Mouse (Mus musculus) kidney, adult 2 months (tissue): Measurements from ENCODE around the gene Taf9b. TPM values are rescaled to one million over a fixed set of nuclear protein-coding genes. Genes with fewer than 3 reads are reported as not detected.

ENCODE experiments used
- DNase-seq: peaks from one replicate; pipeline ENCODE4 v3.0.0; 2021
- H3K27ac ChIP-seq: fragments of 200-500 bp; 2 replicates; pipeline ENCODE4 v1.5.1; 2012; ENCODE audit warnings: low read depth, low read length, control low read depth, inconsistent platforms; ENCODE audit not compliant: insufficient read depth
- H3K27me3 ChIP-seq: fragments of 200-500 bp; replicated peaks from 2 replicates; pipeline ENCODE4 v1.6.1; 2012; ENCODE audit warnings: mild to moderate bottlenecking, moderate library complexity, low read length, inconsistent platforms; ENCODE audit not compliant: control insufficient read depth, insufficient read depth
- H3K36me3 ChIP-seq: fragments of 200-500 bp; 2 replicates; pipeline ENCODE4 v1.6.1; 2012; ENCODE audit warnings: mild to moderate bottlenecking, moderate library complexity, low read length, inconsistent platforms; ENCODE audit not compliant: control insufficient read depth, insufficient read depth
- H3K4me1 ChIP-seq: fragments of 200-500 bp; 2 replicates; pipeline ENCODE4 v1.6.1; 2011; ENCODE audit warnings: low read length; ENCODE audit not compliant: control insufficient read depth, insufficient read depth
- H3K4me3 ChIP-seq: fragments of 200-500 bp; 2 replicates; pipeline ENCODE4 v1.5.1; 2011; ENCODE audit warnings: mild to moderate bottlenecking, low read depth, low read length, control low read depth; ENCODE audit not compliant: insufficient read depth
- CTCF ChIP-seq: fragments of 200-500 bp; conservative IDR thresholded peaks from 2 replicates; pipeline ENCODE4 v1.5.1; 2011; ENCODE audit warnings: low read depth, mild to moderate bottlenecking, control low read depth, low read length, moderate library complexity, mixed read lengths; ENCODE audit not compliant: insufficient read depth, insufficient read length
- POLR2A ChIP-seq: fragments of 200-500 bp; IDR thresholded peaks from one replicate; pipeline ENCODE4 v1.6.1; 2011; ENCODE audit warnings: low read depth, low read length, control low read depth
- WGBS: fragments of 180-500 bp; shearing (Covaris S2); methylation state at CpG from one replicate; pipeline ENCODE4 v1.1.7; 2018; 5-methylcytosine and 5-hydroxymethylcytosine counted together
- polyA plus RNA-seq: library from polyadenylated mRNA; depleted of rRNA; stranded (reverse); fragments of >200 nt; gene quantifications from 2 replicates; pipeline ENCODE4 v1.2.3, GENCODE M21; 2012

Gene Taf9b
- polyA plus RNA-seq, 1 experiment = 12.5 TPM

- peak; percentile 22 for DNase-seq
- no peaks in the 10 kb centered on the region; the same call in 1 of the 2 replicates for H3K36me3 ChIP-seq
- H3K27ac ChIP-seq = peak overlapping the region; percentile 38; the same call in 1 of the 2 replicates
- H3K4me1 ChIP-seq = peaks cover 6% of the 10 kb centered on the region; the same call in 1 of the 2 replicates
- no peaks in the 10 kb centered on the region for H3K27me3 ChIP-seq
- TF ChIP-seq POLR2A (no peak), CTCF (no peak)
- WGBS = 10% methylated on average over 4 of the region's 4 CpGs
- no peak overlapping the region for H3K4me3 ChIP-seq
Observed at GRCm38 (mm10) chrX:106190091-106190490, 30.9 kb downstream of the Taf9b start.

- H3K27ac ChIP-seq = no peak overlapping the region
- H3K27me3 ChIP-seq = no peaks in the 10 kb centered on the region
- no peaks in the 10 kb centered on the region; the same call in 1 of the 2 replicates for H3K36me3 ChIP-seq
- peaks cover 6% of the 10 kb centered on the region; the same call in 1 of the 2 replicates for H3K4me1 ChIP-seq
- H3K4me3 ChIP-seq = no peak overlapping the region
- WGBS = 33% methylated on average over 5 of the region's 5 CpGs
- TF ChIP-seq POLR2A (no peak), CTCF (no peak)
- no peak for DNase-seq
Observed at GRCm38 (mm10) chrX:106189356-106189755, 31.6 kb downstream of the Taf9b start.

DNA sequence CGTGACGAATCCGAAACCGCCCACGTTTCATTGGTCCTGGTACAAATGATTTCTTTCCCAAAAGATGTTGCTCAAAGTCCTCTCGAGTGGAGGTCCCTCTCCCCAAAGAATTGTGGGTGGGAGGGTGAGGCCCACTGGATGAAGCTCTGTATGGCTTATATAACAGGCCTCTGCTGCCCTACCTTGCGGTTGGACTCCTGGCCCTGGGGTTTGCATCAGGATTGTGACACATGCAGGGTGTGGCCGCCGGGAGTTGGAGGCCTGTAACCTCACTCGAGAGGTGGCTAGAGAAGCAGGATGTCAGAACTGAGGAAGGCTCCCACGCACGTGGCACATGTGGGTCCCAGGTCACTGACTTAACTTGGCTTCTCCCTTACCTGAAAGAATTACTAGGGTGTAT, 33.2 kb downstream of the Taf9b start:
- WGBS = under 1% methylated on average over 12 of the region's 12 CpGs
- Histone ChIP-seq H3K36me3 (no peaks in the 10 kb centered on the region; the same call in 1 of the 2 replicates), H3K27me3 (no peaks in the 10 kb centered on the region), H3K27ac (peak overlapping the region; percentile 96), H3K4me3 (peak overlapping the region; percentile 94), H3K4me1 (peaks cover 6% of the 10 kb centered on the region; the same call in 1 of the 2 replicates)
- DNase-seq = peak; percentile 63
- TF ChIP-seq POLR2A (no peak), CTCF (no peak)

- WGBS = 2% methylated on average over 54 of the region's 55 CpGs
- DNase-seq = peak; percentile 98
- Histone ChIP-seq H3K36me3 (no peaks in the 10 kb centered on the region), H3K27me3 (no peaks in the 10 kb centered on the region), H3K4me3 (peak within 1 kb of the TSS; percentile 94), H3K4me1 (peaks cover 6% of the 10 kb centered on the region; the same call in 1 of the 2 replicates), H3K27ac (peak within 1 kb of the TSS; percentile 96)
- TF ChIP-seq CTCF = 0 out of 2 replicates have a peak, but pooled peaks have one; percentile 23
- TF ChIP-seq POLR2A = peak; percentile 26
Observed at GRCm38 (mm10) chrX:106186713-106187649, 34.0 kb downstream of the Taf9b start, which contains the start of gene Pgk1. Gene Pgk1 (plus strand): TSS chrX:106187100.

DNA sequence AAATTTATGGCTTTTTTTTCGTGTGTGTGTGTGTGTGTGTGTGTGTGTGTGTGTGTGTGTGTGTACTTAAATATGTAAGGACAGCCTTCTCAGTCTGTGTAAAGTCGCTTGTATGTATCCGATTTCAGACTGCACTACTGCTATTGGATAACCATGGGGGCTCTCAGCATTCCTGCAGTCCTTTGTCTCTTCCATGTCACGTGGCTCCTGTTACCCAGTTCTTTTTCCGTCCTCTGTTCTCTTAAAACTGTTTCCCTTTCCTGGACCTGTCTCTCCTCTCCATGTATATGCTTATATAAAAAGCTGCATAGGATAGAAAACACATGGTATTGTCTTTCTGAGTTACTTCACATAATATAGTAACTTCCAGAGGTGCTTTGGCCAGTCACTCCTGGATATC, 35.3 kb downstream of the Taf9b start:
- Histone ChIP-seq H3K27me3 (no peaks in the 10 kb centered on the region), H3K4me1 (peaks cover 6% of the 10 kb centered on the region; the same call in 1 of the 2 replicates), H3K36me3 (no peaks in the 10 kb centered on the region), H3K27ac (no peak overlapping the region), H3K4me3 (no peak overlapping the region)
- no peak for DNase-seq
- TF ChIP-seq POLR2A (no peak), CTCF (no peak)
- WGBS = 26% methylated on average over 5 of the region's 5 CpGs

DNA sequence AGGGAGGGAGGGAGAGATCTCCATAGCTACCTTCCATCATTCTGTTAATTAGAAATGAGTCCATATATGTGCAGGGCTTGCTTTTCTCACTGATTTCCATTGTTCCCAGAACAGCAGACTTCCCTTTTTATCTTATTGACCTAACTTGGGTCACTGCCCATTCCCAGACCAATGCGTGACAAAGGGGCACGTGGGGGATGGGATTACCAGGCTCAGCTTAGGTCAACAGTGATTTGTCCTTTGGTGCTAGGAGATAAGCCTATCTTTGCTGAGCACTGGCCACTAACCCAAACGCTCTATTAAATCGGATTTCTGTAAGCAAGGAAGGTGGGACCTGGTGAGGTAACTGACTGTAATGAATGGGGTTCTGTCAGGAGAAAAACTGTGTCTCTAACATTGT, 36.7 kb downstream of the Taf9b start:
- Histone ChIP-seq H3K27ac (no peak overlapping the region), H3K4me1 (peaks cover 6% of the 10 kb centered on the region; the same call in 1 of the 2 replicates), H3K4me3 (no peak overlapping the region), H3K36me3 (no peaks in the 10 kb centered on the region), H3K27me3 (no peaks in the 10 kb centered on the region)
- TF ChIP-seq CTCF (no peak), POLR2A (no peak)
- DNase-seq = no peak
- WGBS = 68% methylated on average over 4 of the region's 4 CpGs

DNA sequence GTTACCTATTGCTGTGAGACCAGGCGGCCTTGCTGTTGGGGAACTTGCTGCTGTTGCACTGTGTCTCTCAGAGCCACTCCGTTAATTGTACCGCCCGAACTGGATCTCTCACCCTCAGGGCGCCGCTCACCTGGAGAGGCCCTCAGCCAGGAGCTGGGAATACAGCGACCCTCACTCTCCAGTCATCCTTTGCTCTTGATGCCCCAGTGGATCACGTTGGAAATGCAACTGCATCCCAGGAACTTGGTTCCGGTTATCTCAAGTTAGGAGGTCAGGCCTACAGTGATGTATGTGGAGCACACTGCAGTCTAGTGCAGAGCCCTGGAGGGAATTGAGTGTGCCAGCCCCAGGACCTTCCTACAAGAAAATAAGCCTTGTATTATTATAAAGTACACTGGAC, 44.6 kb downstream of the Taf9b start:
- no peak for DNase-seq
- no peaks in the 10 kb centered on the region for H3K27me3 ChIP-seq
- no peak overlapping the region for H3K27ac ChIP-seq
- TF ChIP-seq CTCF (no peak), POLR2A (no peak)
- no peaks in the 10 kb centered on the region for H3K4me1 ChIP-seq
- WGBS = 72% methylated on average over 9 of the region's 9 CpGs
- no peak overlapping the region for H3K4me3 ChIP-seq
- no peaks in the 10 kb centered on the region for H3K36me3 ChIP-seq

DNA sequence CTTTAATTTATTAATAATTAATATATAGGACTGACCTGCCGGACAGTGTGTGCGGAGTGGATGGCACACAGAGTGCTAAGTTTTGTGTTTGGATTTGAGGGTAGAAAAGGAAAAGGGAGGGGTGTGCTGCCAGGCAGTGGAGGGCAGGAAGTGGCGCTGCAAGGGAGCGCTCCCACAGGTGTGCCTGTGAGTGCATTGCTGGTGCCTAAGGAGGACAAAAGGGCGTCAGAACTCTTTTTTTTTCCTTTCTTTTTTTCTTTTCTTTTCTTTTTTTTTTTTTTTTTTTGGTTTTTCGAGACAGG, 49.2 kb downstream of the Taf9b start:
- no peaks in the 10 kb centered on the region for H3K36me3 ChIP-seq
- no peak overlapping the region for H3K27ac ChIP-seq
- no peaks in the 10 kb centered on the region for H3K4me1 ChIP-seq
- whole genome bisulfite sequencing = 14% methylated on average over 5 of the region's 6 CpGs
- H3K27me3 ChIP-seq = no peaks in the 10 kb centered on the region
- DNase-seq = no peak
- no peak for TF ChIP-seq POLR2A
- no peak for TF ChIP-seq CTCF
- H3K4me3 ChIP-seq = no peak overlapping the region
